Mouse (Mus musculus) ovary, adult 2 months (tissue): ENCODE measurements around the gene Mfsd4b5. TPM values are rescaled to one million over a fixed set of nuclear protein-coding genes. Genes with fewer than 3 reads are reported as not detected.

Experiments
- polyA plus RNA-seq: library from polyadenylated mRNA; depleted of rRNA; stranded (reverse); fragments of >200 nt; gene quantifications from 2 replicates; pipeline ENCODE4 v1.2.3, GENCODE M21; 2012; rRNA removed

The Mfsd4b5 gene
- 0.12 and 0.14 TPM in 2 replicates for polyA plus RNA-seq

DNA sequence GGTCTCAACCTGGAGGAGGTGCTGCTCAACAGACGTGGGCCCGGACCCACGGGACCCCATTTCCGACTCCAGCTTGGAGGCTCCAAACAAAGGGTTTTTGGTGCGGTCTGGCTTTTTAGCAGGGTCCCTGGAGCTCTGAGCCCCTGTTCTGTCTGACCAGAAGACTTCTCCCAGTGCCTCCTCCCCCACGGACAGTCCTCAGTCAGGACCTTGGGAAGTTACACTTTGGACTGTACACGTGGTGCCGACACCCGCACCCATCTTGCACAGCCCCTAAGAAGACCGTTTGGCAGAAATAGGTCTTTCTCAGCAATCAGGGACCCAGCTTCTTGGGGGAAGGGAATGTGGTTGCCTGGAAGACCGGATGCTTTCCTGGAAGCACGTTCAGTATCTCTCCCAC lies at the start of gene Mfsd4b5:
Gene Mfsd4b5 (minus strand): TSS at position 181 of the 400 bp plus-strand sequence.

DNA sequence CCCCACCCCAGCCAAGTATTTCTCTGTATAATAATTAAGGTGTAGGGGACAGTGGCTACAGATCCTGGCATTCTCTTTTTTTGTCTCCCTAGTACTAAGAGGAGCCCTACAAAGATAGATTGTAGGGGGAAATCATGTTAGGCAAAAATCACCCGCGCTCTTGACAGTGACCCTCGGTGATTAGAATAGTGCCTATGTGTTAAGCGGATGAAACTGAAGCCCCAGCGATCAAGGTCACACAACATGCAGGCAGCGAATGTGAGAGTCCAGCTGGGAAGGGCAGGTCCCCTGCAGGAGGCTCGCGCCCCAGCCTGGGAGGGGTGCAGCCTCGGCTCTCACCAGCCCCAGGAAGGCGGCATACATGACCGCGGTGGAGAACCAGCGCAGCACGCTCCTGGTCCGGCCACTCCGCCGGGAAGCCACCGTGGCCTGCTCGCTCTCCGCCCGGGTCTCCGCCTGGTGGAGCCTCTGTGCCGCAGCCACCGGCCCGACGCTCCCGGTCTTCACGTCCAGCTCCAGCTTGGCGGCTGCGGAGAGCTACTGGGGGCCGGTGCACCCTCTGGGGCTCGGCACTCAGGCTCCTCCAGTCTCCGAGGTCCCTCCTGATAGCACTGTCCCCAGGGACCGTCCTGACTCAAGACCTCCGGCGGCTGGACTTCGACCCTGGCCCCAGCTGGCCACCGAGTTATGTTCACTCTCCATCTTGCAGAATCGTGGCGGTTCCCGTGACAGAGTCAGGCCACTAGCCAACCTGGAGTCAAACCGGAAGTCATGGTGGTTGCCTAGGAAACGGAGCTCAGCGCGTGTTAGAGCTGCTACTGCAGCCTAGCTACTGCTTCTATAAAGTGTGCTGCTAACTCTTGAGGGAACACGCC lies 38.3 kb upstream of the Mfsd4b5 start, which contains the start of gene Mfsd4b1:
Gene Mfsd4b1 (minus strand): TSS at position 715 of the 875 bp plus-strand sequence.

DNA sequence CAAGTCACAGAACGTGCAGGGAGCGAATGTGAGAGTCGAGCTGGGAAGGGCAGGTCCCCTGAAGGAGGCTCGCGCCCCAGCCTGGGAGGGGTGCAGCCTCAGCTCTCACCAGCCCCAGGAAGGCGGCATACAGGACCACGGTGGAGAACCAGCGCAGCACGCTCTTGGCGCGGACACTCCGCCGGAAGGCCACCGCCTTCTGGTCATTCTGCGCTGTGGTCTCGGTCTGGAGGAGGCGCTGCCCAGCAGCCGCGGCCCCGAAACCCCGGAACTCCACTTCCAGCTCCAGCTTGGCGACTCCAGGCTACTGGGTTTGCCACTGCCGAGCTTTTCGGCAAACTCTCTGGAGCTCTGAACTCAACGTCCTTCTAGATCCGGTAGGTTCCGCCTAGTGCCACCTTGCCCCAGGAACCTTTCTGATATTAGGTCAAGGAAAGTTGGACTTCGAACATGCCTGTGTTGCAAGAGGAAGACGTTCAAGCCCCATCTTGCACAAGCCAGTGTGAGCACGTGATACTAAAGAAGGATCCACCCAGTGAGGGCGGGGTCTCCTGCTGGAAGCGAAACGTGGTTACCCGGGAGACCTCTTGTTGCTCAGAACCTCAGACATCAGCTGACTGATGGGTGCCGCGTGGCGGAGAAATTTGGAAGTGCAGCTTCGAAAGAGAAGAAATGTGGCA lies 26.5 kb downstream of the Mfsd4b5 start, which contains the start of gene Mfsd4b3:
Gene Mfsd4b3 (minus strand): TSS at position 393 of the 680 bp plus-strand sequence.

GRCm38 (mm10) chr10:39926616-39927139 lies 59.8 kb downstream of the Mfsd4b5 start, which contains the start of gene Mfsd4b2:
TSS of gene Mfsd4b2 (minus strand) at chr10:39926923.

Other genes starting within 250 kb of the Mfsd4b5 start
- gene Mfsd4b4, start 87.4 kb downstream of the Mfsd4b5 start, polyA plus RNA-seq: 5.3 TPM in 2 replicates
- gene Mfsd4b2, start 59.7 kb downstream of the Mfsd4b5 start, polyA plus RNA-seq: not detected in 2 replicates
- gene Mfsd4b3, start 26.5 kb downstream of the Mfsd4b5 start, polyA plus RNA-seq: 0.62 and 0.77 TPM in 2 replicates
- gene Mfsd4b1, start 38.6 kb upstream of the Mfsd4b5 start, polyA plus RNA-seq: 0.31 and 0.45 TPM in 2 replicates
- gene Slc16a10, start 155.6 kb upstream of the Mfsd4b5 start, polyA plus RNA-seq: 9.7 and 15.7 TPM in 2 replicates